Mouse (Mus musculus): ENCODE data around the gene Igfbp6.

DNA sequence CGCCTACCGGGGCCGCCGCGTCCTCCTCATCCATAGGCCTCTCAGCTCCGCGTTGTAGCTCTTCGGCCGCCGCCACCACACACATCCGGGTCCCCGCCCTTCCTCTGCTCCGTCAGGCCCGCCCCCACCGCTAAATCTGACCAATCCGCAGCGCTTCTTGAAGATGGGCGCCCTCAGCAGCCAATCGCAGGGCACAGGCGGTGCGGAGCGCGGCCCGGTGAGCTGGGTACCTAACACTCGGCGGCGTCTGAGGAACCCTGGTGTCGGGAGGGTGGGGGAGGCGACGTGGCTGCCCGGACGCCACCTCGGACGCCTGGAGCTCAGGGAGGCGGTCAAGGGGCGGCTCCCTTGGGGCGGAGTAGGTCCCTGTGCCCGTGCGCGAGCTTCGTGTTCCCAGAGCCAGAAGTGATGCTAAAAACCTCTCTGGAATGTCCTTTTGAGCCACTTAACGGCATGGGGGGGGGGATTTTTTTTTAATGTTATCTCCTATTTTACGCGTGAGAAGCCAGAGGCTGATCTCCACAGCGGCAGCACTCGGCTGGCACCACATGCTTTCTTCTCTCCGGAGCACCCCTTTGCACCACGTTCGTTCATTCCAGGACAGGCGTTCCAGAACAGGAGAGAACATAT lies 7.9 kb upstream of the Igfbp6 start, which contains the start of gene Spryd3:
- peak; percentile 22; the same call in 1 of the 2 replicates for TF ChIP-seq CTCF (IDR thresholded peaks at IDR 0.05; ENCODE audit: low read depth)
- no peak for TF ChIP-seq EP300 (IDR thresholded peaks at IDR 0.05; ENCODE audit: low read depth)

All from liver, embryonic 14.5 days (tissue).